Mouse (Mus musculus): ENCODE measurements around the gene Iqcf3. TPM values are rescaled to one million over a fixed set of nuclear protein-coding genes. Genes with fewer than 3 reads are reported as not detected.

The Iqcf3 gene
- polyA plus RNA-seq, 1 experiment, result not detected

GRCm38 (mm10) chr9:106473753-106474105 lies 87.7 kb downstream of the Iqcf3 start:
- H3K27ac ChIP-seq (ENCODE audit: control insufficient read depth, insufficient read depth, low read depth, low read length, poor library complexity), result no peak overlapping the region
- TF ChIP-seq POLR2A (IDR thresholded peaks at IDR 0.05; ENCODE audit: borderline replicate concordance, control insufficient read depth, low read depth, low read length) (no peak), CTCF (IDR thresholded peaks at IDR 0.05; ENCODE audit: control insufficient read depth, insufficient read depth, low read length) (no peak)
- H3K4me1 ChIP-seq (ENCODE audit: control insufficient read depth, insufficient read depth, low read length), result no peaks in the 10 kb centered on the region; the same call in 1 of the 2 replicates
- WGBS, result 78% methylated on average over 5 of the region's 5 CpGs
- H3K4me3 ChIP-seq (replicated peaks; ENCODE audit: control insufficient read depth, low read depth, low read length), result no peak overlapping the region

GRCm38 (mm10) chr9:106473081-106473752 lies 88.2 kb downstream of the Iqcf3 start:
- TF ChIP-seq POLR2A (IDR thresholded peaks at IDR 0.05; ENCODE audit: borderline replicate concordance, control insufficient read depth, low read depth, low read length) (no peak), CTCF (IDR thresholded peaks at IDR 0.05; ENCODE audit: control insufficient read depth, insufficient read depth, low read length) (no peak)
- no peaks in the 10 kb centered on the region; the same call in 1 of the 2 replicates for H3K4me1 ChIP-seq (ENCODE audit: control insufficient read depth, insufficient read depth, low read length)
- WGBS, result 84% methylated on average over 16 of the region's 16 CpGs

GRCm38 (mm10) chr9:106472321-106472720 lies 89.1 kb downstream of the Iqcf3 start:
- no peak for TF ChIP-seq CTCF (IDR thresholded peaks at IDR 0.05; ENCODE audit: control insufficient read depth, insufficient read depth, low read length)
- TF ChIP-seq POLR2A (IDR thresholded peaks at IDR 0.05; ENCODE audit: borderline replicate concordance, control insufficient read depth, low read depth, low read length), result no peak
- WGBS, result 78% methylated on average over 4 of the region's 4 CpGs
- Histone ChIP-seq H3K27ac (ENCODE audit: control insufficient read depth, insufficient read depth, low read depth, low read length, poor library complexity) (no peak overlapping the region), H3K4me3 (replicated peaks; ENCODE audit: control insufficient read depth, low read depth, low read length) (no peak overlapping the region), H3K4me1 (ENCODE audit: control insufficient read depth, insufficient read depth, low read length) (no peaks in the 10 kb centered on the region)

More at GRCm38 (mm10) chr9:106473081-106473752, 88.2 kb downstream of the Iqcf3 start:
- Histone ChIP-seq H3K4me3 (replicated peaks; ENCODE audit: control insufficient read depth, low read depth, low read length) (no peak overlapping the region), H3K27ac (ENCODE audit: control insufficient read depth, insufficient read depth, low read depth, low read length, poor library complexity) (no peak overlapping the region)

GRCm38 (mm10) chr9:106471892-106472291 lies 89.5 kb downstream of the Iqcf3 start:
- 82% methylated on average over 5 of the region's 5 CpGs for WGBS
- Histone ChIP-seq H3K27ac (ENCODE audit: control insufficient read depth, insufficient read depth, low read depth, low read length, poor library complexity) (no peak overlapping the region), H3K4me1 (ENCODE audit: control insufficient read depth, insufficient read depth, low read length) (no peaks in the 10 kb centered on the region)

DNA sequence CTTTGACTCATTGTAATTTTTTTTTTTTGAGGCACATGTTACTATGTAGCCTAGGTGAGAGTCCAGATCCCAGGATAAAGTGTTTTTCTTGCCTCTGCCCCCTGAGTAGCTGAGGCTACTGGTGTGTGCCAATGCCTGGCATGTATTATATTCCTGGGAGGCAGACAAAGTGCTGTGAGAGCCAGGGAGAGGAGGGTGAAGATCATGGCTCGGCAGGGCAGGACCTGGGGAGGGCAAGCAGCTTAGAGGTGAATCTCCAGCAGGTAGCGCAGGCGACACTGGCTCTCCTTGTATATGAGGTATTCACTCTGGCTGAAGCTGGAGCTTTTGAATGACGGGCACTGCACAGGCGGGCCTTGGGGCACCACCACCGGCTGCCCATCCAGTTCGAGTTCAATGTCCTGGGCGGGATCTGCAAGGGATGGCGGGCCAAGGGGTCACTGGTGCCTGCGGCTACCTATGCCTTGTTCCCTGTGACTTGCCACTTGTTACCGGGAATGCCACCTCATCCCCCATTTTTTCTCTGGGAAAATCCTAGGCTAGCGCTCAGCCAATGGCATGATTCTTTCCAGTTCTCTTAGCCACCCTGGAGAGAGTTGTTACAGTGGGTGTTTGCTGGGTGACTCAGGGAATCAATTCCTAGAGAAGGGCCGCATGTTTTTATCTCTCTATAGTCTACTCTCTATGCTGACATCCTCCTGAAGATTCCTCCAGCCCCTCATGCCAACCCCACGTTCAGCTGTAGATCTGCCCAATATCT lies 90.3 kb downstream of the Iqcf3 start:
- no peak for TF ChIP-seq CTCF (IDR thresholded peaks at IDR 0.05; ENCODE audit: control insufficient read depth, insufficient read depth, low read length)
- TF ChIP-seq POLR2A (IDR thresholded peaks at IDR 0.05; ENCODE audit: borderline replicate concordance, control insufficient read depth, low read depth, low read length), result no peak
- no peaks in the 10 kb centered on the region for H3K4me1 ChIP-seq (ENCODE audit: control insufficient read depth, insufficient read depth, low read length)
- 84% methylated on average over 14 of the region's 14 CpGs for WGBS

More at GRCm38 (mm10) chr9:106471892-106472291, 89.5 kb downstream of the Iqcf3 start:
- TF ChIP-seq POLR2A (IDR thresholded peaks at IDR 0.05; ENCODE audit: borderline replicate concordance, control insufficient read depth, low read depth, low read length) (no peak), CTCF (IDR thresholded peaks at IDR 0.05; ENCODE audit: control insufficient read depth, insufficient read depth, low read length) (no peak)
- no peak overlapping the region for H3K4me3 ChIP-seq (replicated peaks; ENCODE audit: control insufficient read depth, low read depth, low read length)

DNA sequence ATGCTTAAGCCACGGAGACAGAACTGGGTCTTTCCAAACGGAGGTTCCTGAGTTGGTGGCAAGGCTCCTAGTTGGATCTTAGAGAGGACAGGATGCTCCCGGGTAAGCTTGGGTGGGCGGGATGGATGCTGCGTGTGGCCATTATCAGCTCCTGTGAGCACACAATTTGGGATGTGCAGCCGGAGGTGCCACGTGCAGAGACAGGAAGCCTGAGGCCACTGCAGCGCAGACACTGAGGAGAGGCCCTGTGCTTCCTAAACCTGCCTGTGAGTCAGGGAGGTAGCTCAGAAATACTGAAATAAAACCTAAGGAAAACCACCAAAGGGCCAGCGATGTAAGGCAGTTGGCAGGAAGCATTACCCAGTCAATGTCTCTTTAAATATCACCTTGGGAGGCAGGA lies 91.7 kb downstream of the Iqcf3 start:
- Histone ChIP-seq H3K4me3 (replicated peaks; ENCODE audit: control insufficient read depth, low read depth, low read length) (no peak overlapping the region), H3K4me1 (ENCODE audit: control insufficient read depth, insufficient read depth, low read length) (no peaks in the 10 kb centered on the region), H3K27ac (ENCODE audit: control insufficient read depth, insufficient read depth, low read depth, low read length, poor library complexity) (no peak overlapping the region)
- WGBS, result 30% methylated on average over 9 of the region's 9 CpGs
- TF ChIP-seq CTCF (IDR thresholded peaks at IDR 0.05; ENCODE audit: control insufficient read depth, insufficient read depth, low read length) (no peak), POLR2A (IDR thresholded peaks at IDR 0.05; ENCODE audit: borderline replicate concordance, control insufficient read depth, low read depth, low read length) (no peak)

More for the DNA sequence above, 90.3 kb downstream of the Iqcf3 start:
- no peak overlapping the region for H3K4me3 ChIP-seq (replicated peaks; ENCODE audit: control insufficient read depth, low read depth, low read length)
- no peak overlapping the region for H3K27ac ChIP-seq (ENCODE audit: control insufficient read depth, insufficient read depth, low read depth, low read length, poor library complexity)

DNA sequence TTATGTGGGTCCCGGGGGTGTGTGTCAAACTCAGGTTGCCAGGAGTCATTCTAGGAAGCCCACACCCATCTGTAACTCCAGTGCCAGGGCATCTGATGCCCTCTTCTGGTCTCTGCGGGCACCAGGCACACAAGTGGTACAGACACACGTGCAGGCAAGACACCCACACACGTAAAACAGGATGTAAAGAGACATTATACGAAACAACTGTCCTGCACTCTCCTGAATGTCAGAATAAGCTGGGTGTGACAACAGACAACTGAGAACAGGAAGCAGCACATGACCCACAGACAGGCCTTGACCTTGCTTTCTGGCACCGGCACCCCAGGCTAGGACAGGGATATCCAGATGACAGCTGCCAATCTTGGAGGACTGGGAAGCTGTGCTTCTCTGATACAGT lies 92.1 kb downstream of the Iqcf3 start:
- WGBS, result 34% methylated on average over 6 of the region's 6 CpGs
- Histone ChIP-seq H3K4me1 (ENCODE audit: control insufficient read depth, insufficient read depth, low read length) (no peaks in the 10 kb centered on the region), H3K4me3 (replicated peaks; ENCODE audit: control insufficient read depth, low read depth, low read length) (no peak overlapping the region), H3K27ac (ENCODE audit: control insufficient read depth, insufficient read depth, low read depth, low read length, poor library complexity) (no peak overlapping the region)
- TF ChIP-seq CTCF (IDR thresholded peaks at IDR 0.05; ENCODE audit: control insufficient read depth, insufficient read depth, low read length) (no peak), POLR2A (IDR thresholded peaks at IDR 0.05; ENCODE audit: borderline replicate concordance, control insufficient read depth, low read depth, low read length) (no peak)

GRCm38 (mm10) chr9:106467746-106468145 lies 93.7 kb downstream of the Iqcf3 start:
- WGBS, result 80% methylated on average over 7 of the region's 7 CpGs
- no peaks in the 10 kb centered on the region for H3K4me1 ChIP-seq (ENCODE audit: control insufficient read depth, insufficient read depth, low read length)

More at GRCm38 (mm10) chr9:106467746-106468145, 93.7 kb downstream of the Iqcf3 start:
- Histone ChIP-seq H3K4me3 (replicated peaks; ENCODE audit: control insufficient read depth, low read depth, low read length) (no peak overlapping the region), H3K27ac (ENCODE audit: control insufficient read depth, insufficient read depth, low read depth, low read length, poor library complexity) (no peak overlapping the region)
- no peak for TF ChIP-seq CTCF (IDR thresholded peaks at IDR 0.05; ENCODE audit: control insufficient read depth, insufficient read depth, low read length)
- no peak for TF ChIP-seq POLR2A (IDR thresholded peaks at IDR 0.05; ENCODE audit: borderline replicate concordance, control insufficient read depth, low read depth, low read length)

All from bone marrow, adult 2 months (tissue).